Comparison of ENCODE assay signal across 8 mouse cellular contexts in the genomic region with DNA sequence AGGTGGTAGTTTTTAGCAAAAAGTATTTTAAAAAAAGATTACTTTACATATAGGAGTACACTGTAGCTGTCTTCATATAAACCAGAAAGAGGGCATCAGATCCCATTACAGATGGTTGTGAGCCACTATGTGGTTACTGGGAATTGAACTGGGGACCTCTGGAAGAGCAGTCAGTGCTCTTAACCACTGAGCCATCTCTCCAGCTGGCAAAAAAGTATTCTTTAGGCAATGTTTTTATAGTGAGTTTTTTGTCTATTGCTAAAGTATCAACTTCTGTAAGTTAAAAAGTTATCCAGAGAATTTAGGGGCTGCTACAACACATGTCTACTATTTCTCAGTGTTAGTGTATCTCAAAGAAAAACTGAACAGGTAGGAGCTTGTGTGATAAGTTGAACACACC. TPM values are rescaled to one million over a fixed set of nuclear protein-coding genes. Genes with fewer than 3 reads are reported as not detected.
A peak's percentile ranks its signal among the peaks of the same experiment; 100 is the strongest.
DNase-seq lines count a peak whose midpoint lies in the region; ATAC-seq and TF ChIP-seq lines count a peak whose summit lies in the region.

No protein-coding gene starts in this region.

- peaks cover 29% of the 10 kb centered on the region for H3K36me3 ChIP-seq in lung, embryonic 15.5 days
- H3K36me3 ChIP-seq in hindbrain, postnatal 0 days (ENCODE audit: insufficient read depth, low read length): peaks cover 19% of the 10 kb centered on the region
- peaks cover 29% of the 10 kb centered on the region for H3K36me3 ChIP-seq in neural tube, embryonic 13.5 days

- H3K9ac ChIP-seq in lung, embryonic 15.5 days: no peak overlapping the region
- H3K9ac ChIP-seq in hindbrain, postnatal 0 days (replicated peaks; ENCODE audit: low read length): no peak overlapping the region
- no peak overlapping the region for H3K9ac ChIP-seq in neural tube, embryonic 13.5 days

- H3K27me3 ChIP-seq in lung, embryonic 15.5 days: no peaks in the 10 kb centered on the region
- H3K27me3 ChIP-seq in hindbrain, postnatal 0 days (ENCODE audit: insufficient read depth, low read length): no peaks in the 10 kb centered on the region
- no peaks in the 10 kb centered on the region for H3K27me3 ChIP-seq in neural tube, embryonic 13.5 days

- H3K27ac ChIP-seq in lung, embryonic 15.5 days: no peak overlapping the region
- H3K27ac ChIP-seq in hindbrain, postnatal 0 days: no peak overlapping the region
- 0 out of 2 replicates have a peak overlapping the region, but pooled peaks have one; percentile 82 for H3K27ac ChIP-seq in neural tube, embryonic 13.5 days (replicated peaks)

- peak overlapping the region; percentile 68 for H3K4me2 ChIP-seq in lung, embryonic 15.5 days
- H3K4me2 ChIP-seq in hindbrain, postnatal 0 days (ENCODE audit: low read depth, low read length): peak overlapping the region; percentile 62; the same call in 1 of the 2 replicates
- peak overlapping the region; percentile 66 for H3K4me2 ChIP-seq in neural tube, embryonic 13.5 days

- H3K4me3 ChIP-seq in lung, embryonic 15.5 days: peak overlapping the region; percentile 89
- no peak overlapping the region for H3K4me3 ChIP-seq in hindbrain, postnatal 0 days (ENCODE audit: low read length)
- no peak overlapping the region for H3K4me3 ChIP-seq in neural tube, embryonic 13.5 days

- no peak for TF ChIP-seq CTCF in hindbrain, postnatal 0 days (IDR thresholded peaks at IDR 0.05; ENCODE audit: low read depth)

- peaks cover 9% of the 10 kb centered on the region; the same call in 1 of the 2 replicates for H3K4me1 ChIP-seq in lung, embryonic 15.5 days
- no peaks in the 10 kb centered on the region for H3K4me1 ChIP-seq in hindbrain, postnatal 0 days (ENCODE audit: insufficient read depth, low read length)
- peaks cover 15% of the 10 kb centered on the region for H3K4me1 ChIP-seq in neural tube, embryonic 13.5 days (replicated peaks)

- ATAC-seq in lung, embryonic 15.5 days (ENCODE audit: borderline replicate concordance, extremely low read depth, low FRiP score, low TSS enrichment): no peak
- ATAC-seq in hindbrain, postnatal 0 days: no peak
- ATAC-seq in neural tube, embryonic 13.5 days (ENCODE audit: low read depth): no peak

- DNase-seq in lung, adult 18-20 months: no peak
- DNase-seq in Muller cell, postnatal 12 days (ENCODE audit: inconsistent ontology term): peak; percentile 11
- DNase-seq in hindbrain, postnatal 0 days (ENCODE audit: low spot score): no peak
- DNase-seq in ovary, postnatal 10 days (ENCODE audit: low spot score): no peak
- no peak for DNase-seq in embryo, embryonic 10.5 days (ENCODE audit: low spot score)
- DNase-seq in left cerebral cortex, adult 9 months (ENCODE audit: low spot score in 2 of 2): no peak

- H3K9me3 ChIP-seq in lung, embryonic 15.5 days: no peaks in the 10 kb centered on the region
- H3K9me3 ChIP-seq in hindbrain, postnatal 0 days (ENCODE audit: low read length): no peaks in the 10 kb centered on the region
- H3K9me3 ChIP-seq in neural tube, embryonic 13.5 days: no peaks in the 10 kb centered on the region

RNA-seq across cellular contexts. Expression of gene Ccdc138, which starts 1.0 kb away (rescaled TPM):
- 10.1 and 10.4 TPM in 2 replicates for polyA plus RNA-seq in lung, embryonic 15.5 days (2015; fragmentation: Nextera tagmentation; extraction: Ambion mirVana)
- 0.83 and 2.0 TPM in 2 replicates for total RNA-seq in hindbrain, postnatal 0 days (2014; rRNA removed)
- polyA plus RNA-seq in hindbrain, postnatal 0 days (2015; fragmentation: Nextera tagmentation; extraction: Ambion mirVana): 6.4 and 6.9 TPM in 2 replicates
- 7.5 and 7.7 TPM in 2 replicates for polyA plus RNA-seq in neural tube, embryonic 13.5 days (2015; fragmentation: Nextera tagmentation; extraction: Ambion mirVana)

RNA-seq across cellular contexts. Expression of gene Ranbp2, which starts 50.0 kb away (rescaled TPM):
- polyA plus RNA-seq in lung, embryonic 15.5 days (2015; fragmentation: Nextera tagmentation; extraction: Ambion mirVana): 26.5 and 27.9 TPM in 2 replicates
- 32.1 and 32.6 TPM in 2 replicates for total RNA-seq in hindbrain, postnatal 0 days (2014; rRNA removed)
- 12.9 and 13.5 TPM in 2 replicates for polyA plus RNA-seq in hindbrain, postnatal 0 days (2015; fragmentation: Nextera tagmentation; extraction: Ambion mirVana)
- polyA plus RNA-seq in neural tube, embryonic 13.5 days (2015; fragmentation: Nextera tagmentation; extraction: Ambion mirVana): 17.3 and 19.6 TPM in 2 replicates
